Mouse (Mus musculus) bone marrow macrophage, adult 2 months (primary cell): ENCODE data around the gene Fndc3b. TPM values are rescaled to one million over a fixed set of nuclear protein-coding genes. Genes with fewer than 3 reads are reported as not detected.

Source experiments
- H3K27ac ChIP-seq: 2 replicates; pipeline ENCODE4 v1.5.1; 2012; ENCODE audit warnings: low read depth, low read length; ENCODE audit not compliant: insufficient read depth
- H3K4me1 ChIP-seq: 2 replicates; pipeline ENCODE4 v1.6.1; 2012; ENCODE audit warnings: low read length; ENCODE audit not compliant: control insufficient read depth, insufficient read depth
- H3K4me3 ChIP-seq: 2 replicates; pipeline ENCODE4 v1.5.1; 2012; ENCODE audit warnings: mild to moderate bottlenecking, low read length, moderate library complexity; ENCODE audit not compliant: insufficient read depth
- CTCF ChIP-seq: IDR thresholded peaks from 2 replicates; pipeline ENCODE4 v1.5.1; 2012; ENCODE audit warnings: low read depth, mild to moderate bottlenecking, low read length, moderate library complexity
- POLR2A ChIP-seq: IDR thresholded peaks from 2 replicates; pipeline ENCODE4 v1.6.1; 2012; ENCODE audit warnings: mild to moderate bottlenecking, low read depth, low read length, borderline replicate concordance
- polyA plus RNA-seq: library from polyadenylated mRNA; stranded (reverse); fragments of >200 nt; gene quantifications from 2 replicates; pipeline ENCODE4 v1.2.4, GENCODE M21; 2012; ENCODE audit not compliant: missing spikeins, insufficient read depth, insufficient read length

The Fndc3b gene
- polyA plus RNA-seq, 1 experiment = 33.8 TPM

GRCm38 (mm10) chr3:27550409-27550808 lies 160.7 kb downstream of the Fndc3b start:
- TF ChIP-seq POLR2A (no peak), CTCF (no peak)
- H3K27ac ChIP-seq = no peak overlapping the region
- H3K4me3 ChIP-seq = no peak overlapping the region
- no peaks in the 10 kb centered on the region for H3K4me1 ChIP-seq

GRCm38 (mm10) chr3:27545651-27546050 lies 165.5 kb downstream of the Fndc3b start:
- H3K27ac ChIP-seq = no peak overlapping the region
- no peak for TF ChIP-seq POLR2A
- no peak for TF ChIP-seq CTCF
- no peaks in the 10 kb centered on the region for H3K4me1 ChIP-seq
- no peak overlapping the region for H3K4me3 ChIP-seq

GRCm38 (mm10) chr3:27544061-27544460 lies 167.0 kb downstream of the Fndc3b start:
- TF ChIP-seq POLR2A (no peak), CTCF (no peak)
- no peak overlapping the region for H3K27ac ChIP-seq
- no peak overlapping the region for H3K4me3 ChIP-seq
- no peaks in the 10 kb centered on the region for H3K4me1 ChIP-seq

- TF ChIP-seq CTCF = no peak
- Histone ChIP-seq H3K4me1 (no peaks in the 10 kb centered on the region), H3K4me3 (no peak overlapping the region), H3K27ac (no peak overlapping the region)
These were observed 169.3 kb downstream of the Fndc3b start for GRCm38 (mm10) chr3:27541841-27542240.

GRCm38 (mm10) chr3:27541181-27541580 lies 169.9 kb downstream of the Fndc3b start:
- no peaks in the 10 kb centered on the region for H3K4me1 ChIP-seq
- H3K4me3 ChIP-seq = no peak overlapping the region
- H3K27ac ChIP-seq = no peak overlapping the region
- TF ChIP-seq POLR2A (no peak), CTCF (no peak)

GRCm38 (mm10) chr3:27534208-27534607 lies 176.9 kb downstream of the Fndc3b start:
- no peak for TF ChIP-seq POLR2A
- no peak for TF ChIP-seq CTCF
- Histone ChIP-seq H3K27ac (no peak overlapping the region), H3K4me1 (no peaks in the 10 kb centered on the region), H3K4me3 (no peak overlapping the region)

- Histone ChIP-seq H3K27ac (no peak overlapping the region), H3K4me3 (no peak overlapping the region), H3K4me1 (no peaks in the 10 kb centered on the region)
- TF ChIP-seq POLR2A = no peak
These were observed 177.4 kb downstream of the Fndc3b start for GRCm38 (mm10) chr3:27533721-27534120.

GRCm38 (mm10) chr3:27531993-27532392 lies 179.1 kb downstream of the Fndc3b start:
- TF ChIP-seq POLR2A (no peak), CTCF (no peak)
- Histone ChIP-seq H3K27ac (no peak overlapping the region), H3K4me1 (no peaks in the 10 kb centered on the region), H3K4me3 (no peak overlapping the region)

GRCm38 (mm10) chr3:27530370-27530769 lies 180.7 kb downstream of the Fndc3b start:
- no peak overlapping the region for H3K27ac ChIP-seq

GRCm38 (mm10) chr3:27529221-27530051 lies 181.7 kb downstream of the Fndc3b start:
- Histone ChIP-seq H3K27ac (no peak overlapping the region), H3K4me3 (no peak overlapping the region)
- TF ChIP-seq CTCF (no peak), POLR2A (no peak)

More at GRCm38 (mm10) chr3:27530370-27530769, 180.7 kb downstream of the Fndc3b start:
- Histone ChIP-seq H3K4me1 (no peaks in the 10 kb centered on the region), H3K4me3 (no peak overlapping the region)
- TF ChIP-seq CTCF (no peak), POLR2A (no peak)

More at GRCm38 (mm10) chr3:27529221-27530051, 181.7 kb downstream of the Fndc3b start:
- H3K4me1 ChIP-seq = no peaks in the 10 kb centered on the region
